Mouse (Mus musculus): ENCODE results near the gene Gdpd1.
"Not testable (repeated sequence)": the region's sequence is repeated elsewhere in the genome, so short reads cannot be mapped to it uniquely, and the experiment has no call there.

Gene Gdpd1

DNA sequence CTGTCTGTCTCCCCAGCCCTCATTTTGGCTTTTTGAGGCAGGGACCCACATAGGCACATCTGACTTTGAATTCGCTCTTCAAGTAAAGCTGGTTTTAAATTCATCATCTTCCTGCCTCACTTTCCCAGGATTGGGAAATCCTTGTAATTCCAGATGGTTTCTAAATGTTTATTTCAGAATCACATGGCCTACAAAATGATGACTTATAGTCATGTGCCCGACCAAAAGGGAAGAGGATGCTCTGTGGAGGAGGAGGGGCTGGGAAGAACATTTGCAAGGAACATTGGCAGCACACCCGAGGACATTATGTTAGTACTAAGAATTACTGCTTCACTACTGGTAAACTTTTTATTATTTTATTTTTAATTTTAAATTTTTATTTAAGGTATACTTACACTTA, 48.5 kb downstream of the Gdpd1 start:
- no peak for DNase-seq

DNA sequence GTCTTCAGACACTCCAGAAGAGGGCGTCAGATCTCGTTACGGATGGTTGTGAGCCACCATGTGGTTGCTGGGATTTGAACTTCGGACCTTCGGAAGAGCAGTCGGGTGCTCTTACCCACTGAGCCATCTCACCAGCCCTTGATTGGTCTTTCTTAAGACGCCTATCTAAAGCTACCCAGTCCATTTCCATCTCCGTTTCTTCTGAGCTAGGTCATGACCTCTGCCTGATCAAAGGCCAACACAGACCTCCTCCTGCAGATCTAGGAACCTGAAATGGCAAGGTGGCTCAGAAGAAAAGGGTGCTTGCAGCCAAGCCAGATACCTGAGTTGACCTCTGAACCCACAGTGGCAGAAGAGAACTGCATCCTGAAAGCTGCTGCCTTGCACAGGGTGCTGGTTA, 50.6 kb downstream of the Gdpd1 start:
- not testable (repeated sequence) for DNase-seq

DNA sequence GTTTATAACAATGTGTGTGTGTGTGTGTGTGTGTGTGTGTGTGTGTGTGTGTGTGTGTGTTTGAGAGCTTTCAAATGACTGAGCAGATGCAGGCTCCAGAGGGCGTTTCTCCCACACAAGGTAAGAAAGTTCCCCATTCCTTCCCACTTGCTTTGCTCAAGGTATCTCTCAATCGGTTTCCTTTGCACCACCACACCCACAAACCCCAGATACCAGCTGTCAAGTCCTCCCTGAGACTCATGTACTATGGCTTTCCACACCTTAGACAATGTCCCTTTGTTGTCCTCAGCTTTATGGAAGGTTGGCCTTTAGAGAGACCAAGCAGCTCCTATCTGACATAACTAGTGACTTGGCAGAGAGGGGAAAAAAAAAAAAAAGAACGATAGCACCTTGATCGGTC, 51.1 kb downstream of the Gdpd1 start:
- no peak for DNase-seq

DNA sequence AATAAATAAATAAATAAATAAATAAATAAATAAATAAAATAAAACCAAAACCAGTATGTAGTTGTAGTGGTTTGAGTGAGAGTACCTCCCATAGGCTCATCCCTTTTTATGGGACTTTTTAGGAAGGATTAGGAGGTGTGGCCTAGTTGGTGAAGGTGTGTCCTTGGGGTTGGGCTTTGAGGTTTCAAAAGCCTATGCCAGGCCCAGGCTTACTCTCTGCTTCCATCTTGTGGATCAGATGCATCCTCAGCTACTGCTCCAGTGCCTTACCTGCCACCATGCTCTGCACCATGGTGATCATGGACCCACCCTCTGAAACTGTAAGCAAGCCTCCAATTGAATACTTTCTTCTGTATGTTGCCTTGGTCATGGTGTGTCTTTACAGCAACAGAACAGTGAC, 52.3 kb downstream of the Gdpd1 start:
- no peak for DNase-seq

DNA sequence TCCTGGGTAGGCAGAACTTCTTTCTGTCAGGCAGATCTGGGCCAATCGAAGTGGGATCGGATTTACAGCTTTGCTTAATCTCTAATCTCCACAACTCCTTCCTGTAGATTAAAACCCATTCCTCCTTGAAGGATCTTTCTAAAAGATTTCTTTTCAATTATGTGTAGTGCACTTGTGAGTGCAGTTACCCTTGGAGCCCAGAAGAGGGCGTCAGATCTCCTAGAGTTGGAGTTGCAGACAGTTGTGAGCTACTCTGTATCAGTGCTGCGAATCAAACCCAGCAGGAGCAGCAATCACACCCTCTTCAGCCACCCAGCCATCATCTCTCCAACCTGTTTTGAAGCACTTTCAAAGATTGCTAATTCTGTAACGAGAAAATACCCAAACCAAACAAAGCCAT, 53.4 kb downstream of the Gdpd1 start:
- no peak for DNase-seq

DNA sequence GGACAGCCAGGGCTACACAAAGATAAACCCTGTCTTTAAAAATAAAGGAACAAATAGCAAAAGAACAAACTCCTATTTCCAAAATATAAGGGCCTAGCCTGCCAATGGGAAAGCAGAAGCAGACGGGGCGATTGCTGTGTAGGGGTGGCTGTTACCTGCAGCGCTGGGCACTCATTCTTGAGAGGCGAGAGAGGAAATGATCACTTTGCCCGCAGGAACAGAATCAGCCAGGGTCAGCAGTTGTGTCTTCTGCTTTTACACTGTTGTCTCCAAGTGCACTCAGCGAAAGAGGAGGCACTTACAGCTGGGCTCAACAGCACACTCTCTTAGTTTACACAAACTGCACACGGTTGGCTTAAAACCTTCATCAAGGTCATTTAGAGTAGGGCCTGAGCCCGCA, 54.4 kb downstream of the Gdpd1 start:
- DNase-seq: no peak

DNA sequence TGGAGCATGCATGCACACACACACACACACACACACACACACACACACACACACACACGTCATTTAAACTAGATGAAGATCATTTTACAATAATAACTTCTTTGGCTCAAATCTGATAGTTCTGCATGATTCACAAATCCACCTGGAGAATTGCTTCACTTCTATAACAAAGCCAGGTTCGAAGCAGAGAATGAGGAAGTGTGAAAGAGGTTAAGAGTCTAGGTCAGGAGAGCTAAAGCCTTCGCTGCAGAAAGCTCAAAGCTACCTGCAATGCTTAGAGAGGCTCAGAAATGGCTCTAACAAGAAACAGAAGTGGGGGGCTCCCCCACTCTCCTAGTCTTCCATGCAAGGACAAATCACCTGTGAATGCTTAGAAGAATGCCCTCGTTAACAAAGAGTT, 55.8 kb downstream of the Gdpd1 start:
- DNase-seq: no peak

DNA sequence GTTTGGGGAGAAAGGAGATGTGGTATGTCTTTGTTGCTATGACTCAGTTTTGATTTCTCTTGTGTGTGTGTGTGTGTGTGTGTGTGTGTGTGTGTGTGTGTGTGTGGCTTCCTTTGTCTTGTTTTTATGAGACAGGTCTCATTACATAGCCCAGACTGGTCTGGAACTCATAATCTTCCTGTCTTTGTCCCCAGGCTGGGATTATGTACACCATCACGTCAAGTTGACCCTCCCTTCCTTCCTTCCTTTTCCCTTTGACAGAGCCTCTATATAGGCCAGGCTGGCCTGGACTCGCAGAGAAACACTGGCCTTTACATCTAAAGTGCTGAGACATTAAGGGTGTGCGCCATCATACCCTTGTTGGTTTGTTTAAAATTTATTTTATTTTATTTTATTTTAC, 58.2 kb downstream of the Gdpd1 start:
- DNase-seq: no peak

DNA sequence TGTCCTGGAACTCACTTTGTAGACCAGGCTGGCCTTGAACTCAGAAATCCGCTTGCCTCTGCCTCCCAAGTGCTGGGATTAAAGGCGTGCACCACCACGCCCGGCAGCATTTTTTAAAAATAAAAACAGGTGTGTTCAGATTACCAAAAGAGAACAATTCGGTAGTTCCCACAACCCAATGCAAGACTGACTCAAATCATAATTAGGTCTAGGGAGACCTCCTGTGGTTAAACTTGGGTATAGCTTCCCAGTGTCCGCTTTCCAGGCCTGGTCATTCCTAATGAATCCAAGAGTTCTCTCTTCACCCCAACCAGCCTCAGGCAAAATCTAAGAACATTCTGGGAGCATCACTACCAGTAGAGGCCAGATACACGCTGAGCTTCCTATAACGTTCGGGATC, 63.4 kb downstream of the Gdpd1 start:
- peak; percentile 74 to 82 for DNase-seq

DNA sequence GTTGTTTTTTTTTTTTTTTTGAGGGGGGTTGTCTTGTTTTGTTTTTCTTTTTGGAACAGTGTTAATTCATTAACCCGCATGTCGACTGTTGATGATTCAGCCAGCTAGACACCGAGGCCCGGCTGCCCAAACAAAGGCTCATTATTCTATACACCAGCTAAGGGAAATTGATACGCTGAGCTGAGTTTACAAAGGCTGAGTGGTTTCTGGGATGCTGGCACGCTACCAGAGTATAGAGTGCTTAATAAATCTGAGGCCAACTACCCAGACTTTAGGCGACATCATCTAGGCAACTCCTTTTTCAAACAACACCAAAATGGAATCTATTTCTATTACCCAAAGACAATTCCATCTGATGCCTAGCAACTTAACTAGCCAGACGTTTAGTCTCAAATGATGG, 66.5 kb downstream of the Gdpd1 start:
- no peak for DNase-seq

DNA sequence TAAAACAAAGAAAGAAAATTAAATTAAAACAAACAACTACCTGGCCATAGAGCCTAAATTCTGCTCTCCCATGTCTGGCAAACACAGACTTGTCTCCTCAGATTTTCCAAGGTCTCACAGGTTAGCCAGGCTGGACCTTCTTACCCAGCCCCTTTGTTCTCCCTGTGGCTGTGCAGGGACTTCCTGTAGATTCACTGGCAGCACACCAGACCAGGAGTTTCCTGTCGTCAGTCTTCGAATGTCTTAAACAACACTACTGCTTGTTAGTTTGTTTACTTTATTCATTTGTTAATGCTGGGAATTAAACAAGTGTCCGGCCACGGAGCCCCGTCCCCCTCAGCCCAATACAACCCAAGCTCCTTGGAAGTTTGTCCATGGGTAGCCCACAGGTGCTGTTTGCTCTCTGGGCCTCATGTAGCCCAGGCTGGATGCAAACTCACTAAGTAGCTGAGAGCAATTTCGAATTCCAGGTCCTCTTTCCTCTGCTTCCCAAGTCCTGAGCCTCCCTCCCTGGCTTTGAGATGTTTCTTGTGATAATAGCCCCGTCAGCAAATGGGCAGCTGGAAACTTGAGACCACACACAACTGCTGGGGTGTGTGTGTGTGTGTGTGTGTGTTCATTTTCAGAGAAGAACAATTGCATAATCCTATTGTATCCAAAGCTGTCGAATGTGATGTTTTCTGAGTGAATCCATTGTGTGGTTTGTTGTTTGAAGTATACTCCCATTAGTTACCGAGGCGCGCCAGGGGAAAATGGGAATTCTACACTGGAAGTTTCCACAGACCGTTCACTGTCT, 68.7 kb downstream of the Gdpd1 start:
- no peak for DNase-seq

DNA sequence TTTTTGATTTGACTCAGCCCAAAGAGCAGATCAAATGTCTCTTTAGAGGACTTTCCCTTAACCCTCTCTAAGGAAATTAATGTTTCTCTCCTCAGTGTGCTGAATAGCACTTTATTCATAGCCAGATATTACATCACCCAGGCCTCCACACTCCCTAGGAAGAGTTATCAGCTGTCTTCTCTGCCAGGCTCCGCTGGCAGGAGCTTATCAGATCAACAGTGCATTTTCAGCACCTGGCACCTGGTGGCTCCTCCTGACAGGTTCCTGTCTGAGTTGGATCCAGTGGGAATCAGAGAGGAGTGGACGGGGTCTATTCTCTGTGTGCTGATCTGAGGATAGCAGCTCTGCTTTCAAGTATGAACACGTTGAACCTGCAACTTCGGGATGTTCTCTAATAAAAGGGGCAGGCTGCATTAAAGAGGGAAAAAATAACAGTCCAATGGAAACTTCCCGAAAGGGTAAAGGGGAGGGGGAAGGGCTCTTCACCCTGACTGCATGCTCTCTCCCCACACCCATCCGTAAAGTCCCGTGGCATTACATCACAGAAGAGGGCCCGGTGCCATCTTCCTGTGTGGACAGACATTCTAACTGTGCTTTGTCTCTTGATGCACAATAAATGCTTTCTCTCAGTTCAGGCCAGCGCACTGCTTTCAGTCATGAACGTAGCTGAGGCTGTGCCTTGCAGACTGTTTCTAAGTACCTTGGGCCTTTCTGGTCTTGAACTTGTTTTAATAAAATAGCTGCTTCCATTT, 71.6 kb downstream of the Gdpd1 start:
- DNase-seq: no peak

DNA sequence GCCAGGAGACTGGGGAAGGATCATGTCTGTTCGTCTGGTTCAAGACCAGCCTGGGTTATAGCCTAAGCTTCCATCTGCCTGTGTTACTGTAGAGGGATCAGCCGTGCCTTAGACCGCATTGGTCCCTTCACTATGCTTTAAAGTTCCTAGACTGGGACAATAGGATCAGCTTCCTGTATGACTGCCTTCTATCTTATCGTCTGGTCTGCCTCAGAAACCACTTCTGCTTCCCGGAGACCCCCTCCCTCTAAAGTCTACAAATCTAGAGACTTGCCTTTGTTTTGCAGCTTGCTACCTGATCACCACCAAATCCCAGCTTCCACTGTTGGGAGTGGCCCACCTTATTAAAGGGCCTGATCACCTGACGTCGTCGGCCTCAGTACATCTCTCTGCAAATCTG, 72.6 kb downstream of the Gdpd1 start:
- no peak for DNase-seq

DNA sequence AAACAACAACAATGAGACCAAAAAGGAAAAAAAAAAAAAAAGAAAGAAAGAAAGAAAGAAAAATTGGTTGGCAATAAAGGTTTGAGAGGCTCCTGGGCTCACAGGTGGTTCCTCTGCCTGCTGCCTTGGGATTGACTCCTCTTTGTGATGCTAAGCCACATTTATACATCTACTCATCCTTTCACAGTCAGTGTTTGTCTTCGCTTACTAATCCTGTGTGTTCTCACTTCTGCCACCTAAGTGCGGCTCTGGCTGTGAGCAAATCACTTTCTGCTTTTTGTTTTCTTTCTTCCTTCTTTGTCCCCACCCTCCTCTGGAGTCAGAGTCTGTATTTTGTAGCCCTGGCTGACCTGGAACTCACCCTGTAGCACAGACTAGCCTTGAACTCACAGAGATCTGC, 77.6 kb downstream of the Gdpd1 start:
- no peak for DNase-seq

DNA sequence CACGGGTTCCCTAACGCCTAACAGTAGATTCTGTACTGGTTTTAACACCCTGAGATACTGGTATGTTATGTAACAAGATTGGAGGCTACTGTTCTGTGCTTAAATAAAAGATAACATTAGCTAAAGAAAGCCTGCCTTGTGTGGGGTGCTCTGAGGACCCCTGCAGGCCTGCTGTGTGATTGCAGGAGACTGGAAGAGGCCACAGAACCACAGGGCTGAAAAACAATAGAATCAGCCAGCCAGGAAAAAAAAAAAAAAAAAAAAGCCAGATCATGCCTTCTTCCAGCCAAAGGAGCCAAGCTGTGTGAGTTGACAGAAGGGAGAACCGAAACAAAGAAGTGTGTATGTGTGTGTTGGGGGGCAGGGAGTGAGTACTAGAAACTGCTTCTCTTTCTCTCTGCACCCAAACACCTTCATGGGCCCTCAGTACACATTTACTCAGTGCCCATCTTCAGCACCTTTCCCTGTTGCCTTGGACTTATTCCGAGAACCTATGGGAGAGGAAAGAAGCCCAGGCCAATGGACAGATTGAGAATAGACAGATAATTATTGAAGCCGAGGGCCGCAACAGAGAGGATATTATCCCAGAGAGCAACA, 78.1 kb downstream of the Gdpd1 start:
- peak; percentile 68 to 77 for DNase-seq

DNA sequence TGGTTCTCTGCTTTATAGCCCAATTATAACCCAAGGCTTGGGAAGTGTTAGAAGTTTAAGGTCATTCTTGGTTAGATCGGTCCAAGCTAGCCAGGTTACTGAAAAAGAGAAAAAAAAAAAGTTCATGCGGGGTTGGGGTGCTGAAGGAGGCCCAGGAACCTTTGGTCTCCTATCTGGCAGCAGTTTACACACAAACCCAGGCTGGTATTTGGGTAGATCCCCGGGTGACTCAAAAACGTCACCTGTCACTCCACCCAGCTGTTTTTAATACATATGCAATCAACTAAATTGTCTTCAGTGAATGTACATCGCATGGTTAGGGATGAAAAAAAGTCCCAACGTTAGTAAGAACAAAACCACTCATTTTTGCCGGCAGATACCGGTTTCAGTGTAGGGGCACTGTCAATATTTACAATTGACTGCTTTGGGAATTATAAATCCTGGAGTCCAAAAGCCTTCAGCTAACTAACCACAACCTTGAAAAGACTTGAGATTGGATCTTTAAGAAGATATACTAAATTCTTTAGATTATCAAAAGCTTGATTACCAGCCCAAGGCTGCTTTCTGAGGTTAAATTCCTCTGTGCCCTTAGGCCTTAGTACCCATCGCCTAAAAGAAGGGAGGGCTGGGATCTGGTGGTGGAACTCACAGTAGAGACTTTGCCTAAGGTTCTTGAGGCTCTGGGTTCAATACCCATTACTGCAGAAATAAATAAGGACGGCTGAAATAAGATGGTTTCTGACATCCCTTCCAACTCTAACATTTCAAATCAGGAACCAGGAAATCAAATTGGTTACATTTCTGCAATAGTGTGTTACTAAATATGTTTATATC, 78.9 kb downstream of the Gdpd1 start:
- DNase-seq: no peak

DNA sequence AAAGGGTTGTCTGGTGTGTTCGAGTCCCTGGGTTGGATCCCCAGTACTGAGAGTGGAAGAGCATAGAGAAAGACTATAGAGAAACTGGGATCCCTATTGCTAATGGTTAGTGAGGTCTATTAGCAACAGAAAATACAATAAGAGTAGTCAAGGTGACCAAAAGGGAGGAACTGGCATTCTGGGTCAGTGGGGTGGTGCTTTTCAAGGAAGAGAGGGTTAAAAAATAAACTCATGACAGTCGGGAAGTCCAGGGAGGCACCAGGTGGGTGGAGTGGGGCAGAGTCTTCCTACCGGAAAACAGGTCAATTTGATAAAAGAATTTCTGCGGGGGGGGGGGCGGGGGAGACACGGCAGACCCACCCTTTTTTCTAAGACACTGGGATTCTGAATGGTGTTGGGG, 79.5 kb downstream of the Gdpd1 start:
- DNase-seq: no peak

DNA sequence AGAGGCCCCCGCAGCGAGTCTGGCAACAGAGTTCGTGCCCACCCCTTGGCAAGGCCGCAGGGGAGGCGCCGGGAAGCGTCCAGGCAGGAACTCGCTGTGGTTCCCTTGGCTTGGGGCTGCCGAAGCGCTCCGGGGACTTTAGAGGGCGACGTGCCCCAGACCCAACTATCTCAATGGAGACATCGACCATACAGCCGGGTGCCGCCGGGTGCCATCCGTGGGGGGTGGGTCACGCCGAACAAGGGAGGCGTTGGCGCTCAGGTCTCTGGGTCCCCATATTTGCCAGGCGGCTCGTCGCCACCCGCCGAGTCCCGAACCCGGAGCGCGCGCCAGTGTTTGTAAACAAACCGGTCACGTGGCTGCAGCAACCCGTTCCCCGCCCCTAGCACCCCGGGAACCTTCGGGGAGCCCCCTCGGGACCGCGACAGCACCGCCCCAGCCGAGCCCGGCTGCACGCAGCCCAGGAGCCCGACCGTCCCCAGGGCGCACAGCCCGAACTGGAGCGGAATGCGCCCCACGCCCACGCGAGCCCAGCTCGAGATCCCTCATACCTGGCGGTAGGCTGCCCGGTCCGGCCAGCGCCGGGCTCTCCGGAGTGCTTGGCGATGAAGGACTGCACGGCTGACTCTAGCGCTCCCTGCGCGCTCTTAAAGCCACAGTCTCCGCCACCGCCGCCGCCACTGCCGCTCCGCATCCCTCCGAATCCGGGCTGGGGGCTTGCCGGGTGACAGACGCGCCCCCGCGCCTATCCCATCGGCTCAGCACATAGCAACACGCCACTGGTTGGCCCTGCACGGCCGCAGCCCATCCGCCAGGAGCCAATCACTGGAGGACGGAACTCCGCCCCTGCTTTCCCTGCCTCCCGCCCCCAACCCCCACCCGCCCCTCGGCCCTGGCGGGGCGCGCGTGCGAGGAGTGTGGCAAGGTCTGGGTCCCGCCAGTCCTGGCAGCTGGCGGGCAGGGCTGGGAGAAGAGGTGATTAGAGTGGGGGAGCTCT, 80.5 kb downstream of the Gdpd1 start, which contains the start of gene Ypel2:
TSS of gene Ypel2 (minus strand) at position 667 of the 997 bp plus-strand sequence.
- peak; percentile 97 to 98 for DNase-seq

DNA sequence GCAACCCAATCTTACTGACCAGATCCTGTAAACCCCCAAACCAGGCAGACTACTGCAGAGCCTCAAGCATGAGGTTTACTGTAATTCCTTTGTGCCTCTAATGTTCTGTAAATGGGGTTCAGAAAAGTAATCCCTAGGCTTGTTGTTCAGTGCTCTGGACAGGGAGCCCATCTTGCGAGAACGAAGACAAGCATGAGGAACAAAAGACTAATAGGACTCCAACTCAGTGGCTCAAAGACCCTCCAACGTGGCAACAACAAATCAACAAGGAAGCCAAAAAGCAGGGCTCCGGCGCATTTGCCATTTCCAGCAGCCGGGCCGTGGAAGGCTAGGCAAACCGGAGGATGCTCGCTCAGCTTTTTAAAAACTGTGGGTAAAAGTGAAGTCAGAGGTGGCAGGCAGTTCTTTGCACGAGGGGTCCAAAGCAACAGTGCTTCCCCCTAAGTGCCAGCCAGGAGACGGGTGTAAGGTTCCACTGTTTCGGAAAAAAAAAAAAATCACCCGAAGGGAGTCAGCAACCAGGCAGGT, 81.3 kb downstream of the Gdpd1 start:
- no peak for DNase-seq

DNA sequence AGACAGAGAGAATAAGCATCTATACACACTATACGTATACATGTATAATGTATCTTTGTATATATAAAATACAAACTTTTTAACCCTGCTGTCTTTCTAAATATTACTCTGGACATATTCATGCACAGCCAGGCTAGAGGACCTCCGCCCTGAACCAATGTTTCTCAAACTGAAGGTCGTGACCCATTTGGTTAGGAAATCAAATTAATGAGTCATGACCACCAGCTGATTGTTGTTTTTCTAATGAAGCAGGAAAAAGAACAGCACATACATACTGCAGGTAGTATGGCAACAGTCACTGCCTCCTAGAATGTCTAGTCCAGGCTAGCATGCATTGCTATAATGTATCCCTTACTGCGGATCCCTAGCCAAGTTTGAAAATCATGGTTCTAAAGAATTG, 82.6 kb downstream of the Gdpd1 start:
- DNase-seq: no peak

DNA sequence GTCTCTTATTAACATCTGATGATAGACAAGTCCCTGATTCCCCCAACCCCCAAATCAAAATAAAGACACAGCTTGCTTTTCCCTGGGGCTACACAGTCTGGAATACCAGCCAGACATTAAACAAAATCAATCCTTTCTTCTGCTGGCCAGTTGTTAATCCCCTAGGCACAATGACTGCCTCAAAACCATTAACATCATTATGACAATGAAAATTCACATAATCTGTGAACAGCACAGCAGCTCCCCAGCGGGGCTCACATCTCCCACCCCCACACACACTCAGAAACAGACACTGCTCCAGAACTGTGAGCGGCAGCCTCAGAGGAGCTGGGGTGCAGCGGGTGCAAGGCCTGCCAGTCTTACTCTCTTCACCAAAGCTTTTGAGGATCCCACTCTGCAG, 83.6 kb downstream of the Gdpd1 start:
- DNase-seq: no peak

DNA sequence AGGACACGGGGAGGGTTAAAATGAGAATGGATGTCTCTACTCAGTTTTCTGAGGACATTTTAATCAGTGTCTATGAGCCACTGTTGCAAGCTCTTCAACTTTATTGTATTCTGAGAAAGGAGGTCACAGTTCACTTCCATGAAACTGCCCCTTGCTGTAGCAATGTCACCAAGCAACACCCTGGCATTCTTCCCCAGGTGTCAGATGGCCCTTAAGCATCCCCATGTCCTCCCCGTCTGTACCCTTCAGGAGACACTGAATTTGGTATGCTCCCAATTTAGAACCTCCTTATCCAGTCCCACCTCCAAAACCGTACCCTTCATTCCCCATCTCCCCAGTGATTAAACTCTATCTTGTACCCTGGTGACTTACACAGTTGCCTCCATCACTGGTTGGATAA, 88.9 kb downstream of the Gdpd1 start:
- DNase-seq: peak; percentile 52 to 57
